Mouse (Mus musculus) cerebellum, adult 11-12 months (tissue): ENCODE data around the gene Itprid2.

Source experiments
- DNase-seq: peaks from one replicate; pipeline ENCODE4 v3.0.0; 2022

Gene Itprid2

DNA sequence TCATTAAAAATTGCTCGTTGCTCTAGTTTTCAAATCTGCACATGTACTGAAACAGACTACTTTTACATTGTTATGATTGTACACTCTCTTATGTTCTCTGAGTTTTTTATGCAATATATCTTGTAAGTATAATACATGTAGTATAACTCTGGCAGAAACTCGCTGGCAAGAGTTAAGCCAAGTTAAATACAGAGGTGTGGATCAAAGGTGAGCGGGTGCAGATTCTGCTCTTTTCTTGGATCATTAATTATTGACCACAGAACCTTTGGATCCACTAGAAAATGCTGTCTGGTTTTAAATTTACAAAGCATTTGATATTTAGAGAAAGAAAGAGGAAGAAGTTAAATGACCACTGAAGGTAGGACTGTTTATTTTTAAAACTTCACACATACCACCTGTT lies 16.5 kb downstream of the Itprid2 start:
- no peak for DNase-seq

DNA sequence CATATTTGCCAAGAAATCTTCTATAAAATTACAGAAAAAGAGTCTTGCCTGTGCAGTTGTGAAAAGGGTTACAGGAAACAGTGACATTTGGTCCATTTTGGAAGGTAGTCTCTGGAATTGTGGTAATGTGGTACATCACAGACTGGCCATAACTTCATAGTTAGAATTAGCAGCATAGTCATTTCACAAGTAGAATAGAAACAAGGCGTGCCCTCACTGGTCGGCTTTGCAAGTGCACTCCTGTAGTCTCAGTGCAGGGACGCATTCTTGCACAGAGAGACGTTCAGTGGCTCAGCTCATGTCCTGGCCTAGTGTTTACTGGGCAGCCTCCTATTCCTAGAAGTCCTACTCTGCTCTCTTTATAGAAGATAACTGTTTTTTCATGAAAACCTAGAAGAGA lies 17.4 kb downstream of the Itprid2 start:
- DNase-seq, result no peak

DNA sequence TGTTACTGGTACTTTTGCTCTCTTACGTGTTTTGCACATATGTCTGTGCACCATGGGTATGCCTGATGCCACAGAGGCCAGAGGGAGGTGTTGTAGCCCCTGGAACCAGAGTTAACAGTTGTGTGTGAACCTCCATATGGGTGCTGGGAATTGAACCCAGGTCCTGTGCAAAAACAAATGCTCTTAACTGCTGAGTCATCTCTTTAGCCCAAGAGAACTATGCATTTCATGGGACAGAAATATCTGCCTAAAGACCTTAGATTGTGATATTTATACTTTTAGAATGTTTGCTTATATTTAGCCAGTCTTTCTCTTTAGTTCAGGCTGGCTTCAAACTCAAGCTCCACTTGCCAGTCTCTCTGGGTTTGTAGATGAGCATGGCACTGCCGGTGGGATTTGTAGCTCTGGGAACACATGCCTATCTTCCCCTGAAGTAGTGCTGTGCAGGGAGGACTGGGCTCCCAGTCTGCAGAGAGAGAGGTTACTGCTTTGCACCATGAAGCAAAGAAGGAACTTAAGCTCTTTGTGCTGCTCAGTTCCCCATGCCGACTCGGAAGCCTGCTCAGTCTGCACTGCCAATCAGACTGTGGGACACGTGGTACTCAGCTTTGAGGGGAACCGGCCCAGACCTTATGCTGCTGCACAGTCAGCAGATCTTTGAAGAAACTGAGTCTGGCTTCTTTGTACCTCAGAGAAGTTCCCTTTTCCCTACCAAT lies 18.1 kb downstream of the Itprid2 start:
- DNase-seq, result no peak

DNA sequence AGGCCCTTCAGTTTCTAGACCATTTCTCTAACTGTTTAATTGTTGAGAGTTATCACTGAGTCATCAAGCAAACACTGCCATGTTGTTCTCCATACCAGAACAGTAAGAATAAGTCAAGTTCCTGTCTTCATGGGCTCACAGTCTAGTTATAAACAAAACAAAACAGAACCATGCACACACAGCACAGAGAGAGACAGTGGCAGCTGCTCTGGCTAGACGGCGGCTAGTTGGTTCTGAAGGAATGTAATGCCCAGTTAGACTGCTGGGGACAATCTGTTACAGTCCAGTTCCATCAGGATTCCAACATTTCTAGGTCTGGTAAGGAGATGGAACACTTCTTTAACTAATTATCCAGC lies 18.6 kb downstream of the Itprid2 start:
- no peak for DNase-seq

DNA sequence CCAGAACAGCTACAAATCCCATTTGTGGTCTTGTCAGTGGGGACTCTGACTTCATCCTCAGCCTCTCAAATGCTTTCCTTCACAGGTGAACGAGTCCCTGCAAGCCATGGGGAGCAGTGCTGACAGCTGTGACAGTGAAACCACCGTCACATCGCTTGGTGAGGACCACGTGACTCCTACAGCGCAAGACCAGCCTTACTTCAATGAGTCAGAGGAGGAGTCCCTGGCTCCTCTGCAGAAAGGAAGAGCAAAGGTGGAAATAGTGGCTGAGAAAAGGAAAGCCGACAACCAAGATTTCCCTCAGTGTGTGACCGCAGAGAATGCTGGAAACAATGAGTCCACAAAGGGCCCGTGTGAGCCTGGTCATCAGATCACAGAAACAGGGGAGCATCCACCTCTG lies 21.9 kb downstream of the Itprid2 start:
- DNase-seq, result no peak

DNA sequence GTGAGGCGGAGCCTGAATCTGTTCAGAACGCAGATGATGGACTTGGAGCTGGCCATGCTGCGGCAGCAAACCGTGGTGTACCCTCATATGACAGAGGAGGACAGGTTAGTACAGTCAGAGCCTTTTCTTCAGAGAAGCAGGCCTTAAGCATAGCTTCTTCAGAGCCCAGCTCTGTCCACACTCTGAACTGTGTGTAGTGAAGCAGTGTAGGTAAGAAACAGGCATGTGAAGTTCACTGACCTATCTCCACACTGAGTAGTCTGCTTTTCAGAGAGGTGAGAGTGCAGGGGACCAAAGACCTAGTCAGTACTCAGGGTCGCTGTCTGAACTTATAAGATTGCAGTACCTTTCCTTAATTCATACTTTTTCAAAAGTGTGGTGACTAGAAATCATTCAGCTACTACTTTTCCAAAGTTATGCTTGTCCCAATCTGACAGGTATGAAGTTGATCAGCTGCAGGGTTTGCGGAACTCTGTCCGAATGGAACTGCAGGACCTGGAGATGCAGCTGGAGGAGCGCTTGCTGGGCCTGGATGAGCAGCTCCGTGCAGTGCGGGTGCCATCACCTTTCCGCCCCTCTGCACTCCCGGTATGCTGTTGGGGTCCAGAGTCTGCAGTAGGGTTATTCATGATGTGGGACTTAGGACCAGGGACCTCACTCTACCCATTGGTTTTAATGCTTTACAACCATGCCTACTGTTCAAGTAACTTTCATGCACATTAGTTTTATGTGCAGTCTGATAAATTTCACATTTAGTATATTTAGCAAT lies 25.4 kb downstream of the Itprid2 start:
- DNase-seq, result no peak

DNA sequence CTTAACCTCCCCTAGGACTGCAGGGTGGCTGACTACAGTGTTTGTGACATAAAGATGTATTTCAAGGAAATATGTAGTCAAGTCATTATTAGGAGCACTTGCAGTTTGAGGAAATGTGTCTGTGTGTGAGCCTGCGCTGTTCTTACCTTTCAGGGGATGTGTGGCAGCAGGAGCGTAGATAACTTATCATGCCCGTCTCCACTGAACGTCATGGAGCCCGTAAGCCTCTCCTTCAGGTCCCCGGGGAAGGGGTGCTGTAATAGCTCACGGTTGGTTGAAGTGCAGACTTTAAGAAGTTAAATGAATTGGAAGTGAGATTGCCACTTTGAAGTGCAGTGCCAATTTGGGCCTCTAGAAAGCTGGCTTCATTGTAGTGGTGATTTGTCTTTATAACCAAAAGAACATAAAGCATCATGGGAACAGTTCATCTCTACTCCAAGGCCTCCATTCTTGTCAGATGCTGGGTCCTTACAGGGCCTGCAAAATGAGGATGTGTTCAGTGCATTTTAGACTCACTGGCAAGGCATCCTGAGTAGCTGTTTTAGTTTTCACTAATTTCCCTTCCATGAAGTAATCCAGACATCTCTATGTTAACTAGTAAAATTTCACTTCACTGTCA lies 26.4 kb downstream of the Itprid2 start:
- DNase-seq, result no peak

DNA sequence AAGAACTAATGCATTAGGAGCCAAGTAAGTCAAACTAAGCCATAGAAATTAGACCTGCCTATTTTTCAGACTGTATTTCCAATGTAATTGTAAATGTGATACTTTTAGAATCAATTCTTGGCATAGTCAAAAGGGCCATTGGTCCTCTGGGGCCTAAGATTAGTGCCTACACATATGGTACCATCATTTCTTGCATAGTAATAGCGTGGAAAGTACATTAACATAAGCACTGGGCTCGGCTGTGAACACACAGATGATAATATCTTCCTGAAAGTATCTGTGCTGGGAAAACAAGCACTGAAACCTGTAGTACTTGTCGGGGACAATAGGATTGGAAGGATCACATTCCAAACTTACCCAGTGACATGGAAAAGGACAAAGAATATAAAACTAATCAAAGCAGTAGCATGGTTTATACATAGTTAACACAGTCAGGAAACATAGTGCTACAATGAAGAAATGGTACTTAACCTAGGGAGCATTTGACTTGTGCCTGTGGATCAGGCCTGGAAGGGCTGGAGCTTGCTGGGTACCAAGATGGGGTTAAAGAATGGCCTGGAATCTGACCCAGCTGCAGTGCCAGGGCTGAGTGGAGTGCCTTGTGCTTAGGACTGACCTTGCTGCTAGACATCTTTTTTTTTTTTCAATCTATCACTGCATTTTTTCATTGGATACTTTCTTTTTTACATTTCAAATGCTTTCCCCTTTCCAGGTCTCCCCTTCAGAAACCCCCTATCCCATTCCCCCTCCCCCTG lies 29.6 kb downstream of the Itprid2 start:
- no peak for DNase-seq

DNA sequence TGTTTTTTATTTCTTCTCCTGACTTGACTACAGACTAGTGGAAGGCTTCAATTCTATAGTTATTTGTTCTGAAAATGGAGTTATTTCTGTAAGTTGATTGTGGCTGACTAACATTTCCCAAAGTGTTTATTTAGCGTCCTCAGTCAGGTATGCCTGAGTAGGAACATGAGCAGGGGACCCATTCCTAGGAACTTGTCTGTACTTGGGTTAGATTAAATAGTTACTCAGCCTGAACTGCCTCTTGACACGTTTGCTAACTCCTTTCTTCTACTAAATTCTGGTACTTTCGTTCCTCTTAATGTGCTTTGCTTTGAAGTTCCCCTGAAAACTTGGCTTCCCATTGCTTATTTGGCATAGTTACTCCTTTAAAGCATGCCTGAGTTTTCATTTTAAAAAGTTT lies 30.3 kb downstream of the Itprid2 start:
- no peak for DNase-seq

DNA sequence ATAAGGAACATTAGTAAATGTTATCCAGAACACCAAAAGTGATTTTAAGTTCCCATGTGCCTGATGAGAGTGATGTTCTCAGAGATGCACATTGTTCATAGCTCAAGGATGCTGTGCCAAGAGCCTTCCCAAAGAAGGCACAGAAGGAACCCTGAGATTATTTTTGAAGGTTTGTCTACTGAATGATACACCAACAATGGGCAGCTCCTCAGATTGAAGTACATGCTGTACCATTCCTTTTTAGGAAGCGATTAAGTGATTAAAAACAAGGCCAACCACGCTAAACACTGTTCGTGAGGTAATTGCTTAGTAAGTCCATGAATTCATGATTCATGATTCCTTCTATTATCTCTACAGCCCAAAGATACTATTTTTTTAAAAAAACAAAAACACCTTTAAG lies 40.1 kb downstream of the Itprid2 start:
- DNase-seq, result no peak

DNA sequence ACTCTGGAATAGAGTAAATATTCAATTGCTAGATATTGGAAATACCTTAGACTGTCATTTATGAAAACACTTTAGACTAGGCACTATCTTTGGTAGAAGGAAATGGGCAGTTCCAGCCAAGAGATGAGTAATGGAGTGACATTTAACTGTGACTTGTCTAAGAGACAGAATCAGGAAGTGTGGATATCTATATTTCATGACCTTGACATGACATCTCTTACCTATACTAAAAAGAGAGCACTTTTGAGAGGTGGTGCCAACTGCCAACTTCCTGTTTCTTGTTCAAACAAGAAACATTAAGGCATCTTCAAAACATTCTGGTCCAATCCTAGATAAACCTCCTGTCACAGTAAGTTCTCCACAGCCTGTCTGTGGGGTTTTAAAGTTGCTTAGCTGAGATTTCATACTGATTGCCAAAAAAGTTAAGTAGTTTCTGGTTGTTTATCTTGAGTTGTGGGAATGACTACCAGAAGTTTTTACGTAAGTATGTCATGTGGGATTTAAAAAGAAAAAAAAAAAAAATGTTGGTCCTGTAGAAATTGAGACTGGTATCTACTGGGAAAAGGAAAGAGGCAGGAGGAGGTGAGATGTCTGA lies 42.6 kb downstream of the Itprid2 start:
- no peak for DNase-seq

DNA sequence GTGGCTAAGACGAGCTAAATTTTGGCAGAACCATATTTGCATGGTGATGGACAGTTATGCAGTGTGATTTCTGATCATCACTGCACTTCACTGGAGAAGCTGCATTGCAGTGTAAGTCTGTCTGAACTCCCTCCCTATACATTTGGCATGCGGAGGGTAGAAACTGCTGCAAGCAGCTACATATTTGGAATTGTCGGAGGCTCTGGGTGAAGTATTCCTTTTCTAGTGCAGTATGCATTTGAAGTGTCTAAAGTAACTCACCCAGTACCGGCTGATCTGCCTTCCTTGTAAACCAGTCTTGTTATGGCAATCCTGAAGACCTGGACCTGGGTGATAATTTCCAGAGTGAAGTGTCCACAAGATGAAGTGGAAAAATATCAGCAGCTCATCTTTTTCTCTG lies 46.5 kb downstream of the Itprid2 start:
- no peak for DNase-seq

DNA sequence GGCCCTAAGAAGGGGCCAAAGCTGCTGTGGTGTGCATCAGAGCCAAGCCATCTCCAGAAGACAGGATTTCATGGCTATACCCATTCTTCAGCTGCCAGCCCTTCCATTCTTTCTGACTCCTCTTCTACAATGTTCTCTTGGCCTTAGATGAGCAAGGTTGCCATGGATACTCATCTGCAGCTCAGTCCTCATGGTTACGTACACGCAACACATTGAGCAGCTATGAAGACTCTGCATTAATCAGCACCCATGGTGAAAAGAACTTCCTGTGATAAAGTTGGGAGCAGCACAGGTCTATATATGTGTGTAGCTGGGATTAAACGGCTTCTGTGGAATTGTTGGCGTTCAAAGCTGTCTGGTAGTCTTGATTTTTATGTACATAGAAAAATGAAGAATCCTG lies 48.1 kb downstream of the Itprid2 start:
- no peak for DNase-seq

DNA sequence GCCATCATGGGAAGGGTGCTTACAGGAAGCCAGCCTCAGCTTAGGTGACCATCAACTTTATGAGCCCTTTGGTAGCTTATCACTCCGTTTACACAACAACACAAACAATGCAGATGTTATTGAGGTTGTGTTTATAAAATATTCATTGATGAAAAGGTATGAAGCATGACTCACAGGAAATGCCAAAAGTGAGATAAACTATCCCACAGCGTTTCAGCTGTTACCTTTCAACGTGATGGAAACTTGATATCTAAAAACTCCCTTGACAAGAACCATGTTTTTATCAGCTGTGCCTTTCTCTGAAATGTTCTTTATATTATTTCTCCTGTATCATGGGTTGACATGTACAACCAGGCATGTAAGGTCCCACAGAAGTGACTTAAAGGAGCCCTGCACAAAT lies 55.7 kb downstream of the Itprid2 start:
- DNase-seq, result no peak

DNA sequence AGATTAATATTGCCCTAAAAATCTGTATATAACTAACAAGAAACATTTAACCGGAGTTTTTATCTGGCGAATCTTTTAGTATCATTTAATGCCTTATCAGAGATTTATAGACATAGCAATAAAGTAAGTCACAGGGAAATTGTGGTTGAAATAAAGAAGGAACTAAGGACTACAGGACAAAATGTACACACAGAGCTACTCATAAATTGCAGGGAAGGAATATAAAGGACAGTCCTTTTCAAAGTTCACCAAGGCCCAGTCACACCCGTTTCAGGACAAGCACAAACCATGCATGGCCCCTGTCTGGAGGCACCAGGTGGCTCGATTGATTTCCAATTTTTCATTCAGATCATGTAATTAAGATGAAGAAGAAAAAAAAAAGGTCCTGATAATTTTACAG lies 60.0 kb downstream of the Itprid2 start:
- DNase-seq, result no peak

DNA sequence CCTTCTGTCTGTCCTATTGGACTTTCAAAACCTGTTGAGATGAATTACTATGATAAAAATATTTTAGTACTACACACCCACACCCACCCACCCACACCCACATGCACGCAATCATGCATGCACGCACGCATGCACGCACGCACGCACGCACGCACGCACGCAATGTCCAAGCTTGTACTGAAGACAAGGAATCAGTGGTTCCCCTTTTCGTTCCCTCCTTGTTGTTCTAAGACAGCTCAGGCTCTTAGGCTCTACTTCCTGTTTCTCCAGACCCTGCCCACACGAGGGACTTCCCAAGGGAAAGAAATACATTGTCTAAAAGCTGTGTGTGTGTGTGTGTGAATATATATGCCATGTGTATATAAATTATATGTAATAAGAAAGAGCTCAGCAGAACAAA lies 60.8 kb downstream of the Itprid2 start:
- DNase-seq, result no peak

DNA sequence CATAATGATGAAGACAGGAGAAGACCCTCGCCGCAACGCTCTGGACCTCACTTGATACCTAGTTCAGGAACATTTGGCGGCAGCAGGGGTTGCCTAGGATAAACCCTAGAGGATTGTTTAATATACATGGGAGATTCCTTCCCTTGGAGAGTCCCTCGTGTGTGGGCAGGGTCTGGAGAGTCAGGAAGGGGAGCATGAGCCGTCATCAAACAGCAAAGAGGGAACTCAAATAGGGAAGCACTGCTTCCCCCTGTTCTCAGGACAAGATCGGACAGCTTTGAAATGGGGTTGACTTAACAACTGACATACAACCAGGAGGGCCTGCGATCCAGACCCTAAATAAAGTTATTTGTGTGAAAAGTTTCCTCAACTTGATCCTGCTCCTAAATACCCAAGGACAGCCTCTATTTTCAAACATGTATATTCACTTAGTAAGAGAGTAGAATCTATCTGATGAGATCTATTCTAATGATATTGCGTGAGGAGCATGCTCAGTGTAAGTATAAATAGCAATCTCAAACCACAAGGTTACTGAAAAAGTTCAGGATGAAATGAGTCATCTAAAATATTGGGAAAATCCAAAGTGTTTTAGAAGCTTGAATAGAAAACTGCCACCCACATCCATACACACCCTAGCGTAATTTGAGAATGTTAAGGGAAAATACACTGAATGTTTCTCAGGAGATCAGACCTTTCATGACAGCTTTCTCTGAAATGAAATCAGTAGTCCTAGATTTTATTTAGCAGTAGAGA lies 61.5 kb downstream of the Itprid2 start:
- no peak for DNase-seq

DNA sequence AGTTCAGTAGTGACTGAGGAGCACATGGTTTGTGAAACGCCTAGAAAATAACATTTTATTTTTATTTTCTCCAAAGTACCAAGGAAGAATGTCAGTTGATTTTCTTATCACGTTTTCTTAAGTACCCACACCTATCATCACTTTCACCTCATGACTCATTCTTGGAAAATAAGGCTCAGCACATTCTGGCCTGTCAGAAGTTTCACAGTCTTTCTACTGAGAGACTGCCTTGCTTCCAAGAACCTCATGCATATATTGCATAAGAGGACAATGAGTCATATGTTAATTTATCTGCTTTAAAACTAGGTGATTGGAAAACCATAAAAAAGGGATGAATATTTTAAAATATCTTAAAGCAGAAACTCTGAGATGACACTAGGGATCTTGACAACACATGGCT lies 63.0 kb downstream of the Itprid2 start:
- no peak for DNase-seq

DNA sequence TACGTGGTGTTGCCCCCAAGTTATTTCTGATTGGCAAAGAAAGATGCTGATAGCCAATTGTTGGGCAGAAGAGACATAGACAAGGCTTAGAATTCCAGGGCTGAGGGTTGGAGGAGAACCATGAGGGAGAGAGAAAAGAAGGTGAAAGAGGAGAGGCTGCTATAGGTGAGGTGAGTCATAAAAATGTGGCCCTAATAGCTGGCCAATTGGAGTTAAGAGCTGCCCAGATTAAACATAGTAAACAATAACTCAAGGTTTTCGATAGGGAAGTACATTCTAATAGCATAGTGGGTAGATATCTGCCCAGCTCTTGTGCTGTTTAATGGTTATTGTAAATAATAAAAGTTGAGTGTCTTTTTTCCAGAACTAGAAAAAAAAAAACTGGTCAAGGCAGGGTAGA lies 69.6 kb downstream of the Itprid2 start:
- no peak for DNase-seq

DNA sequence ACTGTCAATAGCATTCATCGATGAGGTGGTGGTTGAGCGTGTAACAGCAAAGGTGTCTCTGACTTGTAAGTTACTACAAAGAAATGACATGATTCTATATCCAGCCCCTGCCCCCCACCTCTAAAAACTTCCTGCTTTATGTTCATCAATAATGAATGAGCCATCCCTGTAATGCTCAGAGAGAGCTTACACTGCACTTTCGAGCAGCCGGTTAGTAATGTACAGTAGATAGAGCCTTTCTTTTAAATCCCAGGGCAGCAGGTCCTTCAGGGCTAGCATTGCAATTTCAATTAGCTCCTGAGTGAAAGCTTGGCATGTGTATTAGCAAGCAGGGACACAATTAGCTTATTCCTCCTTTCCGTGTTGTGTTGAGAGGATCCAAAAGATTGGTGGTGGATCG lies 72.4 kb downstream of the Itprid2 start, which contains the start of gene Ppp1r1c:
TSS of gene Ppp1r1c (plus strand) at position 206 of the 400 bp plus-strand sequence.
- no peak for DNase-seq

DNA sequence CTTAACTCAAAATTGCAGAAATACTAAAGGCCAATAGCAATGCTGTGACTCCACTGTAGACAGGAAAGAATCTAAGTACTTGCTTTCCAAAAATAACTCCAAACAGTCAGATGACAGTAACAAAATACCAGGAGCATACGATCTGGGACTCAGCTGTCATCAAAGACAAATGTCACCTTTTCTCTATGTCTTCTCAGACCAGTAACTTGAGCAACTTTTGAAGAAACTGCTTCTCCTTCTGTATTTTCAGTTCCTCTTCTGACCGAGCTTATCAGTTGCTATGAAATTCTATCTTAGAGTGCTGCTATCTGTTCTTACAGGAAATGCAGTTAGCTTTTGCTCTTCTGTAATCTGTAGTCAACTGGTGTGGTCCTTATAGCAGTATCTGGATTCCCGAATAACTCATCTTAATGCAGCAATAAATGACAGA lies 78.5 kb downstream of the Itprid2 start:
- no peak for DNase-seq

DNA sequence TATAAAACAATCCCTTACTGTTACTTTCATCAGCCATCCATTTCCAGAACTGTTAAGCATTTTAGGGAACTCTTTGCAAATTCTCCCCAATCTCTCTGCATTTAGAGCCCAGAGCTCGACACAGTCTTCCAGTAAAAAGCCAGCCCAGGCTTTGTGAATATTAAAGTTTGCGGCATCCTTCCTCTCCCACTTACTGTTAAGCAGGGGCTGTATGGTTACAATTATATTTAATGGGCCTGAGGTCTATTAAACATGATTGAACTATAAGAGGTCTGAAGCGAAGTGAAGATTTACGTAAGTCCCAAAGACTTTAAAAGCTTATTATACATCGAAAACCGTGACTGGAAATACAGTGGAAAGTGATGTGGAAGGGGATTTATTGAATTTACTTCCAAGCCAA lies 79.6 kb downstream of the Itprid2 start:
- no peak for DNase-seq
